Mouse (Mus musculus): Measurements from ENCODE around the gene Ubtd2. TPM values are rescaled to one million over a fixed set of nuclear protein-coding genes. Genes with fewer than 3 reads are reported as not detected.

The Ubtd2 gene
- polyA plus RNA-seq, 1 experiment from 2014 or later: 3.2 TPM

DNA sequence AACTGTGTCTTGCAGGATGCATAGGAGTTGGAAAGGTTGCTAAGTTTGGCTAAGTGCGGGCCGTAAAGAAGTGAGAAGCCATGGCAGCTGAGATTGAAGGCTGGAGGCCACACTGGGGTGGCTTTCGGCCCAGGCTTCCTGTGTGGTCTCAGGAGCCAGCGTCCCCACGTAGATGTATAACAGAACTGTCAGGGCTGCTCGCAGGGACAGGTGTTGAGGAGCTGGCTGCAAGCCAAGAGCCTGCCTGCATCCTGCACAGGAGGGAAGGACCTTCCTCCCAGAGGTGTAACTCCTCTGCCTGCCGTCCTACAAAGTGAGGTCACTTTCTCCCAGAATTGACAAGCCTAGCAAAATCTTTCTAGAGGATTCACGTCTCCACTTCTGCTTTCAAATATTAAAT is 103.5 kb downstream of the Ubtd2 start:
- Histone ChIP-seq H3K36me3 (replicated peaks; ENCODE audit: insufficient read depth, low read length) (no peaks in the 10 kb centered on the region), H3K27me3 (ENCODE audit: insufficient read depth, low read length) (no peaks in the 10 kb centered on the region), H3K9me3 (ENCODE audit: low read length) (no peaks in the 10 kb centered on the region), H3K4me2 (ENCODE audit: low read depth, low read length) (0 out of 2 replicates have a peak overlapping the region, but pooled peaks have one; percentile 11), H3K27ac (ENCODE audit: low read depth) (peak overlapping the region; percentile 51; the same call in 1 of the 2 replicates), H3K4me1 (ENCODE audit: insufficient read depth) (peaks cover 43% of the 10 kb centered on the region), H3K4me3 (ENCODE audit: low read depth, low read length) (no peak overlapping the region), H3K9ac (replicated peaks) (no peak overlapping the region)
- ATAC-seq (no peak; the same call in 1 of the 2 replicates), DNase-seq (peak; percentile 49)
- 27% methylated on average over 8 of the region's 8 CpGs for WGBS (ENCODE audit: insufficient replicate concordance)
- no peak for TF ChIP-seq EP300 (IDR thresholded peaks at IDR 0.05; ENCODE audit: low read depth)
- TF ChIP-seq CTCF (IDR thresholded peaks at IDR 0.05; ENCODE audit: low read depth): no peak

DNA sequence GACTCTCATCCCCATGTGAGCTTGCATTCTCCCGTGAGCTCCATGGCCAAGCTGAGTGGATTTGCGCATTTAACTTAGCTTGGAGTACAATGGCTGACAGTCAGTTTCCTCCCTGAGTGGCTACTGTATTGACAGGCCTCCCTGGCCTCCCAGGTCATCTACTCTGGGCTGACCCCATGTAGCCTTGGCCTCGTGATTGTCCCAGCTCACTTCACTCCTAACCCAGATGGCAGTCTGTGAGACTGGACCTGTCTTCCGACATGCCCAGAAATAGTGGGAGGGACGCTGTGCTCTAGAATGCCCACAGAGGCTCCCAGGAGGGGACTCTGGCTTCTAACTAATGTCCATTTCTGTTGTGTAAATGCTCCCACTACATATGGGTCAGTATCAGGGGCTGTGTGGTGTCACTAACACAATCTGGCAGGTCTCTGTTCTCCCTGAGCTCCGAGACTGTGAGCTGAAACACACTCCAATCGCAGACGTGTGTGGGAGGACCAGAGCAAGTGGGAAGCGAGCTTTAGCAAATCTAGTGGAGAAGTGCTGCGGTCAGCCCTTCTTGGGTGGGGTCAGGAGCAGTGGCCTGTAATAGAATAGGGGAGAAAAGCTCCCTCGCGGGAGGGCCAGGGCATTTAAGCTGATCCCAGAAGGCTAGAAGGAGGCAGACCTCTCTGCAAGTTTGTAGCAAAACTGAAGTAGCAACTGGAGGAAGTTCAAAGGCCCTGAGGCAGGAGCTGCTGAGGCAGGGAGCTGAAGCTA is 105.0 kb downstream of the Ubtd2 start:
- TF ChIP-seq EP300 (IDR thresholded peaks at IDR 0.05; ENCODE audit: low read depth) (no peak), CTCF (IDR thresholded peaks at IDR 0.05; ENCODE audit: low read depth) (no peak)
- H3K27me3 ChIP-seq (ENCODE audit: insufficient read depth, low read length): no peaks in the 10 kb centered on the region
- DNase-seq: no peak
- peaks cover 42% of the 10 kb centered on the region for H3K4me1 ChIP-seq (ENCODE audit: insufficient read depth)
- H3K27ac ChIP-seq (ENCODE audit: low read depth): no peak overlapping the region
- WGBS (ENCODE audit: insufficient replicate concordance): 82% methylated on average over 12 of the region's 12 CpGs
- H3K9ac ChIP-seq (replicated peaks): no peak overlapping the region
- H3K36me3 ChIP-seq (replicated peaks; ENCODE audit: insufficient read depth, low read length): no peaks in the 10 kb centered on the region
- ATAC-seq: no peak
- no peak overlapping the region for H3K4me3 ChIP-seq (ENCODE audit: low read depth, low read length)
- no peak overlapping the region for H3K4me2 ChIP-seq (ENCODE audit: low read depth, low read length)
- H3K9me3 ChIP-seq (ENCODE audit: low read length): no peaks in the 10 kb centered on the region

DNA sequence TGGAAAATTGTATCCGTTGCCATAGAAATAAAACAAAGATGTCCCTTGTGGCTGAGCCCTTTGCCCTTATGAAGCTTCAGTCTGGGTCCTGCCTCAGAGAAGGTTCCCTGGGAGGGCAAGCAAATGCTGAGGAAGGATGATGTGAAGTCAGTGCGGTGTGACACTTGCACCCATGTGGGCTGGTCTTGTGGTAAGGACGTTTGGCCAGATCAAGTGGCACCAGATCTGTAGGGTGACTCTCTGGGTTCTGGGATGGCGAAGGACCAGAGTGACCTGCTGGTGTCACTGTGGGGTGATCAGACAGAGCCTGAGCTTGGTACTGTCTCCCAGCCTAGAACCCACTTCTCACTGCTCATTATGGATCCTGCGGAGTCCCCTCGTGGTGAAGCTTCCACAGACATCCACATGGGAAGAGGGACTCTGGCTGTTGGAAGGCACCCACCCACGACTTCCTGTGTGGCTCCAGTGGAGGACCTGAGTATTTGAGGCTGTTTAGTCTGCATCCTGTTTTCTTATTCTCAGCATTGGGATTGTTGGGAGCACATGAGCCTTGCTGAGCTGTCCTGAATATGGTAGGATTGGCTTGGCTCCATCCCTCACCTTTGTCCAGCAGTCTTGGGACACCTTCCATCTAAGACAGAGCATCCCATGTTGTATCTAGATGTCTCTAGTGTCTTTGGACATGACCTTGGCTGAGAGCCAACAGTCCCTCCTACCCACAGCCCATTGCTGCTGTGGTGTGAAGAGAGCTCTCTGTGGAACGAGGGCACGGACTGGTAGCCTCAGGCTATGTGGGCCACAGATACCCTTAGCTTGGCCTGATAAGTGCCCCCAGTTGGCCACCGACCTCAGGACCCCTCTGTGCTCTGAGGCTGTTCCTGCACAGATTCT is 106.5 kb downstream of the Ubtd2 start:
- Histone ChIP-seq H3K4me3 (ENCODE audit: low read depth, low read length) (no peak overlapping the region), H3K4me2 (ENCODE audit: low read depth, low read length) (no peak overlapping the region), H3K27me3 (ENCODE audit: insufficient read depth, low read length) (no peaks in the 10 kb centered on the region), H3K4me1 (ENCODE audit: insufficient read depth) (peaks cover 46% of the 10 kb centered on the region), H3K9ac (replicated peaks) (no peak overlapping the region), H3K9me3 (ENCODE audit: low read length) (no peaks in the 10 kb centered on the region), H3K27ac (ENCODE audit: low read depth) (no peak overlapping the region), H3K36me3 (replicated peaks; ENCODE audit: insufficient read depth, low read length) (no peaks in the 10 kb centered on the region)
- no peak for ATAC-seq
- 53% methylated on average over 10 of the region's 10 CpGs for WGBS (ENCODE audit: insufficient replicate concordance)
- no peak for DNase-seq
- TF ChIP-seq EP300 (IDR thresholded peaks at IDR 0.05; ENCODE audit: low read depth) (no peak), CTCF (IDR thresholded peaks at IDR 0.05; ENCODE audit: low read depth) (0 out of 2 replicates have a peak, but pooled peaks have one; percentile 8)

DNA sequence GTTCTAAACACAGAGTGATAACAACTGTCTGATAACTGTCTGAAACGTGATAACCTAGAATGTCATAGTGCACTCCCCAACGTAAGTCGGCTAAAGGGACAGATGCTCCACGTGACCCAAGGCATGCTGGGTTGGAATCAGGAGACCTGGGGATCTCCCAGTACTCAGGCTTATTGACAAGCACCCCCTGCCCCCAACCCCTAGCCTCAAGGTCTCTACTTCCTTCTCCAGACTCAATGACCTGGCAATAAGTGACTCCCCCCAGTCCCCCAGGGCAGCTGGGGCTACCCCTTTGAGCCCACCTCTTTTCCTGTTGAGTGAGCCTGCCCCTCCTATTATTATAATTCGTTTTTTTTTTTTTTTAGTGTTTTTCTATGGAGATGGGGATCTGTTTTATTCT is 107.5 kb downstream of the Ubtd2 start:
- no peak overlapping the region for H3K9ac ChIP-seq (replicated peaks)
- no peak overlapping the region for H3K27ac ChIP-seq (ENCODE audit: low read depth)
- H3K9me3 ChIP-seq (ENCODE audit: low read length): no peaks in the 10 kb centered on the region
- 49% methylated on average over 5 of the region's 5 CpGs for WGBS (ENCODE audit: insufficient replicate concordance)
- DNase-seq: no peak
- ATAC-seq: no peak
- TF ChIP-seq EP300 (IDR thresholded peaks at IDR 0.05; ENCODE audit: low read depth) (no peak), CTCF (IDR thresholded peaks at IDR 0.05; ENCODE audit: low read depth) (no peak)
- H3K4me3 ChIP-seq (ENCODE audit: low read depth, low read length): no peak overlapping the region
- H3K36me3 ChIP-seq (replicated peaks; ENCODE audit: insufficient read depth, low read length): no peaks in the 10 kb centered on the region
- H3K27me3 ChIP-seq (ENCODE audit: insufficient read depth, low read length): no peaks in the 10 kb centered on the region
- H3K4me1 ChIP-seq (ENCODE audit: insufficient read depth): peaks cover 46% of the 10 kb centered on the region
- H3K4me2 ChIP-seq (ENCODE audit: low read depth, low read length): no peak overlapping the region

DNA sequence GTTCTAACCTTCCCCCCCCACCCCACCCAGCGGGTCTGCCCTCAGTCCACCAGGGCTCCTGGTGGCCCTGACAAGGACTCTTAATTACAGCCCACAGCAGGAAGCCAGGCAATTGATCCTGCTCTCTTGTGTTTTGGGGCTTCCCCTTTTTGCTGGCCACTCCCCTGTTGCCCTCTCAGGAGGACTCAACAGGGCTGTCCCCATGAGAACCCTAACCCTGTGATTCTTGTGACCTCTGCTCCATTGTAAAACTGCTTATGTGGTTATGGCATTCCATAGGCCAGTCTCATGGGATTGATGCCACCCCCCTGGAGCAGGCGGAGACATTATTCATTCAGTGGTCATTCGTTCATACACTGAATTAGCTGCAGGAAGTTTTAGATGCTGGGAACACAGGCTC is 108.5 kb downstream of the Ubtd2 start:
- 40% methylated on average over 3 of the region's 3 CpGs for WGBS (ENCODE audit: insufficient replicate concordance)
- H3K4me2 ChIP-seq (ENCODE audit: low read depth, low read length): no peak overlapping the region
- DNase-seq: no peak
- H3K9ac ChIP-seq (replicated peaks): no peak overlapping the region
- H3K27ac ChIP-seq (ENCODE audit: low read depth): no peak overlapping the region
- H3K27me3 ChIP-seq (ENCODE audit: insufficient read depth, low read length): no peaks in the 10 kb centered on the region
- ATAC-seq: peak; percentile 13; the same call in 1 of the 2 replicates
- no peaks in the 10 kb centered on the region for H3K9me3 ChIP-seq (ENCODE audit: low read length)
- peaks cover 43% of the 10 kb centered on the region for H3K4me1 ChIP-seq (ENCODE audit: insufficient read depth)
- no peak for TF ChIP-seq EP300 (IDR thresholded peaks at IDR 0.05; ENCODE audit: low read depth)
- no peak for TF ChIP-seq CTCF (IDR thresholded peaks at IDR 0.05; ENCODE audit: low read depth)
- no peaks in the 10 kb centered on the region for H3K36me3 ChIP-seq (replicated peaks; ENCODE audit: insufficient read depth, low read length)
- H3K4me3 ChIP-seq (ENCODE audit: low read depth, low read length): no peak overlapping the region

DNA sequence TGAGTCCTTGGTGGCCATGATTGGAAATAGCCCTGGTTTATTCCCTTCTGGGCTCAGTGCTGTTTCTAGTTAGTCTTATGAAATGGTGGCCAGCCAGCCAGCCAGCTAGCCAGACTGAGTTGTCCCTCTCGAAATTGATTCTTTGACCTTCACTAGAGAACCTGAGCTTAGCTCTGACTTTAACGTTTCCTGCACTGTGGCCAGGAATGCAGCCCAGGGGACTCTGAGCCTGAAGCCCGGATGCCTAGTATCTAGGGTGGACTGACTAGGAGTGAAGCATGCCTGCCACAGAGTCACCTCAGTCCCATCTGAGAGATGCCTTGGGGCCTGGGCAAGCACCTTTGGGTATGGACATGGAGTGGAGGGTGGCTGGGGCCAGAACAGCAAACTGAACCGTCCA is 109.5 kb downstream of the Ubtd2 start:
- WGBS (ENCODE audit: insufficient replicate concordance): 39% methylated on average over 4 of the region's 4 CpGs
- no peaks in the 10 kb centered on the region for H3K9me3 ChIP-seq (ENCODE audit: low read length)
- H3K4me3 ChIP-seq (ENCODE audit: low read depth, low read length): no peak overlapping the region
- peak overlapping the region; percentile 23; the same call in 1 of the 2 replicates for H3K4me2 ChIP-seq (ENCODE audit: low read depth, low read length)
- no peak for TF ChIP-seq EP300 (IDR thresholded peaks at IDR 0.05; ENCODE audit: low read depth)
- no peak for TF ChIP-seq CTCF (IDR thresholded peaks at IDR 0.05; ENCODE audit: low read depth)
- DNase-seq (no peak), ATAC-seq (no peak)
- H3K36me3 ChIP-seq (replicated peaks; ENCODE audit: insufficient read depth, low read length): no peaks in the 10 kb centered on the region
- peak overlapping the region; percentile 70 for H3K27ac ChIP-seq (ENCODE audit: low read depth)
- no peaks in the 10 kb centered on the region for H3K27me3 ChIP-seq (ENCODE audit: insufficient read depth, low read length)
- no peak overlapping the region for H3K9ac ChIP-seq (replicated peaks)
- peaks cover 42% of the 10 kb centered on the region for H3K4me1 ChIP-seq (ENCODE audit: insufficient read depth)

All from liver, postnatal 0 days (tissue).